Comparison of ENCODE assay signal across 34 mouse cellular contexts in the genomic region with DNA sequence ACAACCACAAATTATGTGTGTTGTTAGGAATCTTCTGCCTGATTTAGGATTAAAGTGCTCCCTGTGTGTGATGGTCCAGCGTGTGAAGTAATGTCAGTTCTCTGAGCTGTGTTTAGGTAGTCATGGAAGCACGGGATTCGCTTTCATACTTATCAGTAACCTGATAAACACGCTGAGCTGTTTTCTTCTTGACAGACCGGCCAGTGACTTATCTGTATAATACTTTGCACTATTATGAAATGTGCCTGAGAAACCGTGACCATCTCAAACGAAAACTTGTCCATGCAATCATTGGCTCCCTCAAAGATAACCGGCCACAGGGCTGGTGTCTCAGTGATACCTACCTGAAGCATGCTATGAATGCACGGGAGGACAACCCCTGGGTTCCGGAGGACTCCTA. TPM values are rescaled to one million over a fixed set of nuclear protein-coding genes. Genes with fewer than 3 reads are reported as not detected.
"Had no signal": no experiment of that assay in that cellular context is flagged by ENCODE, and none has a peak within 500 bp of the region (broad histone marks: within the 10 kb centered on the region; RNA-seq: fewer than 3 reads in every experiment).

No protein-coding gene starts in this region.

- ATAC-seq: liver, embryonic 12.5 days; liver, postnatal 0 days; lung, postnatal 0 days; midbrain, embryonic 13.5 days; midbrain, embryonic 15.5 days; midbrain, embryonic 16.5 days had no signal

- DNase-seq: left cerebral cortex, postnatal 4 days; liver, embryonic 13.5 days; liver, postnatal 0 days; lung, adult 18-20 months; lung, adult 2 months; lung, embryonic 14.5 days; lung, postnatal 10 days; lung, postnatal 14 days; lung, postnatal 36 days; lung, postnatal 4 days; midbrain, embryonic 14.5 days had no signal

- H3K9ac ChIP-seq: limb, embryonic 12.5 days; limb, embryonic 13.5 days; limb, embryonic 15.5 days; liver, embryonic 12.5 days; liver, embryonic 13.5 days; liver, embryonic 14.5 days; liver, embryonic 15.5 days; liver, postnatal 0 days; lung, embryonic 14.5 days; lung, embryonic 15.5 days; midbrain, embryonic 12.5 days; midbrain, embryonic 13.5 days; midbrain, embryonic 15.5 days; neural tube, embryonic 12.5 days had no signal

- H3K27me3 ChIP-seq: limb, embryonic 12.5 days; limb, embryonic 13.5 days; limb, embryonic 15.5 days; liver, embryonic 12.5 days; liver, embryonic 13.5 days; liver, embryonic 15.5 days; lung, embryonic 15.5 days; megakaryocyte, embryonic 14.5 days; midbrain, embryonic 12.5 days; midbrain, embryonic 13.5 days; midbrain, embryonic 15.5 days; neural tube, embryonic 12.5 days had no signal

- H3K4me2 ChIP-seq: limb, embryonic 12.5 days; limb, embryonic 13.5 days; limb, embryonic 15.5 days; liver, embryonic 11.5 days; liver, embryonic 12.5 days; liver, embryonic 13.5 days; liver, embryonic 15.5 days; lung, embryonic 14.5 days; lung, embryonic 15.5 days; midbrain, embryonic 11.5 days; midbrain, embryonic 12.5 days; midbrain, embryonic 13.5 days; midbrain, embryonic 15.5 days; neural tube, embryonic 12.5 days had no signal

- H3K4me3 ChIP-seq: limb, embryonic 10.5 days; limb, embryonic 12.5 days; limb, embryonic 13.5 days; limb, embryonic 15.5 days; liver, embryonic 12.5 days; liver, embryonic 13.5 days; liver, embryonic 15.5 days; lung, embryonic 15.5 days; megakaryocyte, embryonic 14.5 days; midbrain, embryonic 10.5 days; midbrain, embryonic 12.5 days; midbrain, embryonic 13.5 days; midbrain, embryonic 15.5 days; myocyte; neural tube, embryonic 12.5 days had no signal

- H3K27ac ChIP-seq: limb, embryonic 10.5 days; limb, embryonic 12.5 days; limb, embryonic 13.5 days; limb, embryonic 15.5 days; liver, embryonic 12.5 days; liver, embryonic 13.5 days; liver, embryonic 14.5 days; liver, embryonic 15.5 days; lung, embryonic 15.5 days; macrophage; midbrain, embryonic 10.5 days; midbrain, embryonic 12.5 days; midbrain, embryonic 13.5 days; midbrain, embryonic 15.5 days; neural tube, embryonic 12.5 days had no signal

- H3K9me3 ChIP-seq: limb, embryonic 10.5 days; limb, embryonic 12.5 days; limb, embryonic 13.5 days; limb, embryonic 15.5 days; liver, embryonic 12.5 days; liver, embryonic 13.5 days; liver, embryonic 15.5 days; lung, embryonic 15.5 days; megakaryocyte, embryonic 14.5 days; midbrain, embryonic 10.5 days; midbrain, embryonic 12.5 days; midbrain, embryonic 13.5 days; midbrain, embryonic 15.5 days; neural tube, embryonic 12.5 days had no signal

- H3K4me1 ChIP-seq: limb, embryonic 10.5 days; limb, embryonic 12.5 days; limb, embryonic 13.5 days; limb, embryonic 15.5 days; liver, embryonic 12.5 days; liver, embryonic 13.5 days; liver, embryonic 15.5 days; lung, embryonic 15.5 days; megakaryocyte, embryonic 14.5 days; midbrain, embryonic 10.5 days; midbrain, embryonic 12.5 days; midbrain, embryonic 13.5 days; midbrain, embryonic 15.5 days; neural tube, embryonic 12.5 days had no signal

RNA-seq across cellular contexts. Expression of gene Arg1, which starts 21.7 kb away (rescaled TPM):
- total RNA-seq: left cerebral cortex, postnatal 14 days; left cerebral cortex, postnatal 4 days; megakaryocyte progenitor cell, adult 5-6 weeks; monocyte, adult 5-6 weeks had no signal
- polyA plus RNA-seq: macrophage, myocyte had no signal
